ENCODE assay signal across 8 mouse cellular contexts in the genomic region with DNA sequence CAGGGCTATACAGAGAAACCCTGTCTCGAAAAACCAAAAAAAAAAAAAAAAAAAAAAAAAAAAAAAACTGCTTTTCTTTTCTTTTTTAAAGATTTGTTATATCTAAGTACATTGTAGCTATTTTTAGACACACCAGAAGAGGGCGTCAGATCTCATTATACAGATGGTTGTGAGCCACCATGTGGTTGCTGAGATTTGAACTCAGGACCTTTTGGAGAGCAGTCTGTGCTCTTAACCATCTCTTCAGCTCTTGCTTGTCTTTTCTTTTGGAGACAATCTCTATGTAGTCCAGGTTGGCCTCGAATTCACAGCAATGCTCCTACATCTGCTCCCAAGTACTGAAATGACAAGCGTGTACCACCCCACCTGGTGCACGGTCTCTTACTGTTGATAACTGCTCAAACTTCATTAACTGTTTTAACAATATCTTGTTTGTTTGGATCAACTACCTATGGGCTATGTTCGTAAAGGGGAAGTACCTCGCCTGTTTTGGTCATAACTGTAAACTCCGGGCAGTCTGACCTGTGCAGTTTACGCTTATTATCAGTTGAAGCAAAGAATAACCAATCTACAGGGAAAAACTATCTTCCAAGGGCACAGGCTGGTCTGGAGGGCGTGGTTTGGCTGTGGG. TPM values are rescaled to one million over a fixed set of nuclear protein-coding genes. Genes with fewer than 3 reads are reported as not detected.
A peak's percentile ranks its signal among the peaks of the same experiment; 100 is the strongest.
DNase-seq lines count a peak whose midpoint lies in the region; ATAC-seq and TF ChIP-seq lines count a peak whose summit lies in the region.

No protein-coding gene starts in this region.

- peak overlapping the region; percentile 46 for H3K4me2 ChIP-seq in limb, embryonic 14.5 days (replicated peaks; ENCODE audit: low read depth, low read length, severe bottlenecking)
- peak overlapping the region; percentile 90 for H3K4me2 ChIP-seq in stomach, embryonic 15.5 days

- no peak for TF ChIP-seq POLR2A in spleen, adult 2 months (IDR thresholded peaks at IDR 0.05; ENCODE audit: low read depth, low read length)
- TF ChIP-seq POLR2A in embryonic fibroblast, embryonic 13.5 days (IDR thresholded peaks at IDR 0.05; ENCODE audit: low read depth, low read length) = no peak
- TF ChIP-seq POLR2A in limb, embryonic 14.5 days (IDR thresholded peaks at IDR 0.05; ENCODE audit: borderline replicate concordance, extremely low read depth, insufficient read depth, insufficient read length) = no peak

- peaks cover 8% of the 10 kb centered on the region for H3K4me1 ChIP-seq in spleen, adult 2 months (ENCODE audit: control insufficient read depth, insufficient read depth, insufficient read length)
- peaks cover 5% of the 10 kb centered on the region for H3K4me1 ChIP-seq in embryonic fibroblast, embryonic 13.5 days (ENCODE audit: control insufficient read depth, insufficient read depth, low read length)
- H3K4me1 ChIP-seq in limb, embryonic 14.5 days (ENCODE audit: control insufficient read depth, insufficient read depth, low read length) = peaks cover 27% of the 10 kb centered on the region
- H3K4me1 ChIP-seq in stomach, embryonic 15.5 days = peaks cover 45% of the 10 kb centered on the region

- no peak for TF ChIP-seq CTCF in spleen, adult 2 months (IDR thresholded peaks at IDR 0.05; ENCODE audit: extremely low read depth, insufficient read depth, insufficient read length, insufficient replicate concordance)
- TF ChIP-seq CTCF in embryonic fibroblast, embryonic 13.5 days (IDR thresholded peaks at IDR 0.05; ENCODE audit: borderline replicate concordance, insufficient read depth, low read length) = no peak

- no peak overlapping the region for H3K4me3 ChIP-seq in spleen, adult 2 months (ENCODE audit: extremely low read depth, insufficient read depth, insufficient read length)
- peak overlapping the region; percentile 59 for H3K4me3 ChIP-seq in embryonic fibroblast, embryonic 13.5 days (ENCODE audit: insufficient read depth, low read length)
- peak overlapping the region; percentile 46 for H3K4me3 ChIP-seq in limb, embryonic 14.5 days (replicated peaks; ENCODE audit: low read length)
- peak overlapping the region; percentile 76 for H3K4me3 ChIP-seq in stomach, embryonic 15.5 days (replicated peaks)

- ATAC-seq in limb, embryonic 14.5 days (ENCODE audit: low FRiP score, low read depth) = no peak
- ATAC-seq in stomach, embryonic 15.5 days (ENCODE audit: insufficient read depth, low FRiP score, low read depth) = no peak

- H3K9ac ChIP-seq in limb, embryonic 14.5 days (ENCODE audit: low read depth, low read length, severe bottlenecking) = peak overlapping the region; percentile 40; the same call in 1 of the 2 replicates
- H3K9ac ChIP-seq in stomach, embryonic 15.5 days = no peak overlapping the region

- no peaks in the 10 kb centered on the region for H3K27me3 ChIP-seq in spleen, adult 2 months (ENCODE audit: control insufficient read depth, insufficient read depth, low read length)
- no peaks in the 10 kb centered on the region for H3K27me3 ChIP-seq in limb, embryonic 14.5 days (ENCODE audit: control insufficient read depth, insufficient read depth, low read length)
- no peaks in the 10 kb centered on the region for H3K27me3 ChIP-seq in stomach, embryonic 15.5 days (replicated peaks)

- peak overlapping the region; percentile 96 for H3K27ac ChIP-seq in spleen, adult 2 months (ENCODE audit: insufficient read depth, low read length)
- peak overlapping the region; percentile 98 for H3K27ac ChIP-seq in embryonic fibroblast, embryonic 13.5 days (ENCODE audit: insufficient read depth, low read length)
- peak overlapping the region; percentile 40; the same call in 1 of the 2 replicates for H3K27ac ChIP-seq in limb, embryonic 14.5 days (replicated peaks; ENCODE audit: low read depth, low read length)
- H3K27ac ChIP-seq in stomach, embryonic 15.5 days = peak overlapping the region; percentile 99

- H3K36me3 ChIP-seq in spleen, adult 2 months (ENCODE audit: control insufficient read depth, insufficient read depth, low read length) = peaks cover 11% of the 10 kb centered on the region
- peaks cover 22% of the 10 kb centered on the region for H3K36me3 ChIP-seq in limb, embryonic 14.5 days (ENCODE audit: control insufficient read depth, insufficient read depth, low read length)
- H3K36me3 ChIP-seq in stomach, embryonic 15.5 days = peaks cover 11% of the 10 kb centered on the region

- DNase-seq in spleen, adult 2 months (ENCODE audit: low read depth in 1 of 2, low spot score in 2 of 2) = peak in 1 of 2 experiments; percentile 34
- no peak for DNase-seq in spleen, postnatal 4 days (ENCODE audit: low spot score in 2 of 2)
- no peak for DNase-seq in limb, embryonic 14.5 days (ENCODE audit: low spot score)
- no peak for DNase-seq in layer of hippocampus, postnatal 10 days (ENCODE audit: low spot score in 2 of 2)
- DNase-seq in left cerebral cortex, postnatal 4 days = no peak
- DNase-seq in left cerebral cortex, postnatal 36 days (ENCODE audit: low spot score in 2 of 2) = no peak

- H3K9me3 ChIP-seq in limb, embryonic 14.5 days (ENCODE audit: control insufficient read depth, low read length) = no peaks in the 10 kb centered on the region
- H3K9me3 ChIP-seq in stomach, embryonic 15.5 days = no peaks in the 10 kb centered on the region

- intact Hi-C loops in left cerebral cortex, postnatal 4 days (cut with DNase I) = loop anchor here (5.0 kb wide), 1 partner anchor 139 kb away; the partner anchor contains the start of gene Flot2
- intact Hi-C loops in left cerebral cortex, postnatal 36 days (cut with DNase I) = loop anchor here (5.0 kb wide), 3 partner anchors 114 to 194 kb away; partner anchors contain the start of genes Flot2 and Phf12

- 2% methylated on average over 10 of the region's 10 CpGs for WGBS in spleen, adult 2 months
- WGBS in limb, embryonic 14.5 days = 2% methylated on average over 9 of the region's 10 CpGs
- WGBS in stomach, embryonic 15.5 days = 7% methylated on average over 10 of the region's 10 CpGs

RNA-seq across cellular contexts. Expression of gene Nek8, which starts 0.6 kb away (rescaled TPM):
- polyA plus RNA-seq in spleen, adult 2 months (2012; rRNA removed) = 17.6 and 20.4 TPM in 2 replicates
- 12.0 and 17.9 TPM in 2 replicates for polyA plus RNA-seq in embryonic fibroblast, embryonic 13.5 days (2011; ENCODE audit: insufficient read length, low read depth, missing spikeins)
- polyA plus RNA-seq in limb, embryonic 14.5 days (2012; rRNA removed) = 38.3 and 46.4 TPM in 2 replicates
- polyA plus RNA-seq in limb, embryonic 14.5 days (2014; fragmentation: Nextera tagmentation; extraction: Ambion mirVana) = 11.9 and 17.2 TPM in 2 replicates
- 15.4 and 18.2 TPM in 2 replicates for polyA plus RNA-seq in stomach, embryonic 15.5 days (2015; fragmentation: Nextera tagmentation; extraction: Ambion mirVana)
- total RNA-seq in layer of hippocampus, postnatal 10 days (2021) = 1 to 10 TPM; 6.2 to 6.4 TPM
- total RNA-seq in left cerebral cortex, postnatal 4 days (2021) = 1 to 10 TPM; 6.0 to 6.5 TPM
- 1 to 10 TPM; 2.7 to 3.2 TPM for total RNA-seq in left cerebral cortex, postnatal 36 days (2021)

RNA-seq across cellular contexts. Expression of gene Tlcd1, which starts 0.6 kb away (rescaled TPM):
- 10.4 and 16.9 TPM in 2 replicates for polyA plus RNA-seq in spleen, adult 2 months (2012; rRNA removed)
- polyA plus RNA-seq in embryonic fibroblast, embryonic 13.5 days (2011; ENCODE audit: insufficient read length, low read depth, missing spikeins) = 13.6 and 15.3 TPM in 2 replicates
- polyA plus RNA-seq in limb, embryonic 14.5 days (2012; rRNA removed) = 43.3 and 48.4 TPM in 2 replicates
- 19.4 and 21.4 TPM in 2 replicates for polyA plus RNA-seq in limb, embryonic 14.5 days (2014; fragmentation: Nextera tagmentation; extraction: Ambion mirVana)
- 29.8 and 30.8 TPM in 2 replicates for polyA plus RNA-seq in stomach, embryonic 15.5 days (2015; fragmentation: Nextera tagmentation; extraction: Ambion mirVana)
- 10 to 100 TPM; 37.0 to 38.8 TPM for total RNA-seq in layer of hippocampus, postnatal 10 days (2021)
- total RNA-seq in left cerebral cortex, postnatal 4 days (2021) = 10 to 100 TPM; 15.4 to 17.3 TPM
- 10 to 100 TPM; 32.5 to 36.1 TPM for total RNA-seq in left cerebral cortex, postnatal 36 days (2021)

RNA-seq across cellular contexts. Expression of gene Rpl23a, which starts 7.5 kb away (rescaled TPM):
- polyA plus RNA-seq in spleen, adult 2 months (2012; rRNA removed) = 126 and 169 TPM in 2 replicates
- polyA plus RNA-seq in embryonic fibroblast, embryonic 13.5 days (2011; ENCODE audit: insufficient read length, low read depth, missing spikeins) = 2,180 and 2,276 TPM in 2 replicates
- polyA plus RNA-seq in limb, embryonic 14.5 days (2012; rRNA removed) = 1,666 and 3,231 TPM in 2 replicates
- polyA plus RNA-seq in limb, embryonic 14.5 days (2014; fragmentation: Nextera tagmentation; extraction: Ambion mirVana) = 1,710 and 1,819 TPM in 2 replicates
- polyA plus RNA-seq in stomach, embryonic 15.5 days (2015; fragmentation: Nextera tagmentation; extraction: Ambion mirVana) = 1,236 and 1,312 TPM in 2 replicates
- 100 to 1,000 TPM; 878 to 942 TPM for total RNA-seq in layer of hippocampus, postnatal 10 days (2021)
- 1,000 to 10,000 TPM; 1,093 to 1,122 TPM for total RNA-seq in left cerebral cortex, postnatal 4 days (2021)
- total RNA-seq in left cerebral cortex, postnatal 36 days (2021) = 100 to 1,000 TPM; 673 to 732 TPM

RNA-seq across cellular contexts. Expression of gene Traf4, which starts 10.5 kb away (rescaled TPM):
- 43.4 and 54.3 TPM in 2 replicates for polyA plus RNA-seq in spleen, adult 2 months (2012; rRNA removed)
- 40.5 and 45.1 TPM in 2 replicates for polyA plus RNA-seq in embryonic fibroblast, embryonic 13.5 days (2011; ENCODE audit: insufficient read length, low read depth, missing spikeins)
- polyA plus RNA-seq in limb, embryonic 14.5 days (2012; rRNA removed) = 159 and 212 TPM in 2 replicates
- polyA plus RNA-seq in limb, embryonic 14.5 days (2014; fragmentation: Nextera tagmentation; extraction: Ambion mirVana) = 59.0 and 67.7 TPM in 2 replicates
- polyA plus RNA-seq in stomach, embryonic 15.5 days (2015; fragmentation: Nextera tagmentation; extraction: Ambion mirVana) = 57.3 and 67.4 TPM in 2 replicates
- 10 to 100 TPM; 47.8 to 48.9 TPM for total RNA-seq in layer of hippocampus, postnatal 10 days (2021)
- 10 to 100 TPM; 74.4 to 79.6 TPM for total RNA-seq in left cerebral cortex, postnatal 4 days (2021)
- 10 to 100 TPM; 10.5 to 12.5 TPM for total RNA-seq in left cerebral cortex, postnatal 36 days (2021)

RNA-seq across cellular contexts. Expression of gene Rab34, which starts 12.3 kb away (rescaled TPM):
- polyA plus RNA-seq in spleen, adult 2 months (2012; rRNA removed) = 10.8 and 15.6 TPM in 2 replicates
- polyA plus RNA-seq in embryonic fibroblast, embryonic 13.5 days (2011; ENCODE audit: insufficient read length, low read depth, missing spikeins) = 112 and 127 TPM in 2 replicates
- 163 and 228 TPM in 2 replicates for polyA plus RNA-seq in limb, embryonic 14.5 days (2012; rRNA removed)
- polyA plus RNA-seq in limb, embryonic 14.5 days (2014; fragmentation: Nextera tagmentation; extraction: Ambion mirVana) = 171 and 181 TPM in 2 replicates
- 111 and 120 TPM in 2 replicates for polyA plus RNA-seq in stomach, embryonic 15.5 days (2015; fragmentation: Nextera tagmentation; extraction: Ambion mirVana)
- total RNA-seq in layer of hippocampus, postnatal 10 days (2021) = 10 to 100 TPM; 40.9 to 42.2 TPM
- 10 to 100 TPM; 53.4 to 55.9 TPM for total RNA-seq in left cerebral cortex, postnatal 4 days (2021)
- total RNA-seq in left cerebral cortex, postnatal 36 days (2021) = 10 to 100 TPM; 20.5 to 28.0 TPM

Comparison
In these comparisons a context has a peak if more than half of its experiments do, and no peak if none do; other contexts are left out.
1. H3K27ac ChIP-seq: peak in every context shown above with its lines; median percentile 99 in stomach, embryonic 15.5 days; 98 in embryonic fibroblast, embryonic 13.5 days; 96 in spleen, adult 2 months; 40 in limb, embryonic 14.5 days.